Mouse (Mus musculus): ENCODE measurements around the gene Gm20696.

GRCm38 (mm10) chr6:99377716-99378115 is 288.9 kb downstream of the Gm20696 start:
- TF ChIP-seq CTCF (IDR thresholded peaks at IDR 0.05; ENCODE audit: low read depth) (no peak), EP300 (IDR thresholded peaks at IDR 0.05; ENCODE audit: low read depth) (no peak)

All from liver, embryonic 14.5 days (tissue).